Mouse (Mus musculus): ENCODE data around the gene Tbcb. TPM values are rescaled to one million over a fixed set of nuclear protein-coding genes. Genes with fewer than 3 reads are reported as not detected.
"Not testable (repeated sequence)": the region's sequence is repeated elsewhere in the genome, so short reads cannot be mapped to it uniquely, and the experiment has no call there.

The Tbcb gene
- total RNA-seq (2021) (100 to 1,000 TPM in 1 of 2 experiments, 10 to 100 TPM in 1; 74.9 to 116 TPM), polyA plus RNA-seq (2012; rRNA removed) (40.3 and 41.9 TPM in 2 replicates)
- long read RNA-seq, transcript Tbcb-201 (6 exons, 1,416 nt): major isoform, 50 of 52 reads
- long read RNA-seq, partial matches to known transcripts: 2 of 52 reads
- long read RNA-seq, other reads (novel, unspliced or antisense): 0 of 52 reads

GRCm38 (mm10) chr7:30231669-30232454, at the start of gene Tbcb, which contains the start of gene Polr2i:
Gene Tbcb (minus strand): TSS chr7:30232272.
Gene Polr2i (plus strand): TSS chr7:30231948.
- peak; percentile 98 for DNase-seq

DNA sequence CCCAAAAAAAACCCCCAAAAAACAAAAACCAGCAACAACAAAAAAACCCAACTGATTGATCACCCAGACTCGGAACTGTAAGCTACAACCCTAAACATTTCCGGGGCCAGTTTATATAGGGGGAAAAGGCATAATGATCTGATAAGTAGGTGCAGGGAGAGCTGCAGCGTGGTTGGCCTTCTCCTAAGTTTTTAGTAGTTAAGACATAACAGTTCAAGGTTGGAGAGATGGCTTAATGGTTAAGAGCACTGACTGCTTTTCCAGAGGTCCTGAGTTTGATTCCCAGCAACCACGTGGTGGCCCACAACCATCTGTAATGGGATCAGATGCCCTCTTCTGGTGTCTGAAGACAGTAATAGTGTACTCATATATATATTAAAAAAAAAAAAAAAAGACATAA, 49.5 kb upstream of the Tbcb start:
- DNase-seq: no peak

- peak; percentile 91 for DNase-seq
Measured at GRCm38 (mm10) chr7:30280670-30281138, 48.6 kb upstream of the Tbcb start.

DNA sequence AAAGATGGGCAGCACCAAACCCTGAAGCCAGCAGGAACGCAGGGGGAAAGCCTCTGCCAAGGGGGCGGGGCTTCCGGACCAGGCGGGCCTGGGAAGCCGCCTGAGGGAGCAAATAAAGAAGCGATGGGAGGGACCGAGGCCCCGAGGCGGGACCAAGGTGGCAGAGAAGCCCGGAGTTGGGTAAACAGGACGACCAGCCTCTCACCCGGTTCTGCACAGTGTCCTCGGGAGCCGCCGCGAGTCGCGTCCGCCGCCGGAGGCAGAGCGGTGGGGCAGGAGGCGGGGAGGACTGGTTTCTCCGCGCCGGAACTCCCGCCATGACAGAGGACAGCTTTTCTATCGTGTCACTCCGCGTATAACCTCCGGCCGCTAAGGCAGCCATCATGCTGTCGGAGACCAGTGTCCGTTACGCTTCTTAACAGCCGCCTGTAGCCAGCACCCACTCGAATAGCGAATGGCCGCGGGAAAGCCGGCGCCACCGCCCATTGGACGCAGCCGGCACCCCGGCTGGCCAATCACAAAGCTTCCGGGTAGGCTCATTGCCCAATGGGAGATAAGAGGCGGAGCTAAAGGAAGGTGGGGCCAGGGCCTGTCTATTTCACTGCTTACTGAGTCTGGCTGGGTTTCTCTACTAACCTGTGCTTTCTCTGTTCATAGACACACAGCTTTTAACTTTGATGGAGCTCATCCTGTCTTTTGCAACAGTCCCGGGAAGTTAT, 48.0 kb upstream of the Tbcb start, which contains the start of the genes Thap8 and Wdr62:
Thap8 (plus strand) TSS at position 144 of the 719 bp plus-strand sequence.
Wdr62 (minus strand) TSS at position 469 of the 719 bp plus-strand sequence.
- peak; percentile 95 for DNase-seq

DNA sequence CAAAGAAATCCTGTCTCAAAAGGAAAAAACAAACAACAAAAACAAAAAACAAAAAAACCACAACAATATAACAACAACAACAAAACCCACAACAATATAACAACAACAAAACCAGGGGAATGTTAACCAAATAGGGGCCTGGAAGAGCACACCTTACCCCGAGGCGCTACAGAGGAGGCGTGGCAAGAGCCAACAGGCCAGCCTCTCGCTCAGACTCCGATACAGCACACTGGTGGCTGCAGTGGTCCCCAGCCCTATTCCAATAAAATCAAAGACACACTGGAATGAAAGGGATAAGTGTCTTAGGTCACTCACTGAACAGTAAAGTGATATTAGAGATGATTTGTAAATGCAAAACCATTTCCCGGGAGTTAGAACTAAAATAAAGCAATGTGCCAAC, 47.5 kb upstream of the Tbcb start:
- no peak for DNase-seq

DNA sequence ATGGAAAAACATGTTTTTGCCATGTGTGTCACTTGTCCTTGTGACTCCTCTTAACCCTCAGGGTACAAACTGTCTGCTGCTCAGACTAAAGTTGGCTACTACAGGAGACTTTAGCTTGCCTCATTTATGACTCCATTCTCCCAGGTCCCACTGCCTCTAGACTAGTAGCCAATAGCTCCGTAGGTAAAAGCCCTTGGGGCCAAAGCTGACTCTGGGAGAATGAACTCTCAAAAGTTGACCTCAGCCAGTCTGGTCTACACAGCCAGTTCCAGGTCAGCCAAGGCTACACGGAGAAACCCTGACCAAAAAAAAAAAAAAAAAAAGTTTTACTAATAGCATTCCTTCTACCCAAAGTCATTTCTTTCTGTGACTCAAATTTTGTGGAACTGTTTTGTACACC, 46.8 kb upstream of the Tbcb start:
- peak; percentile 25 for DNase-seq

DNA sequence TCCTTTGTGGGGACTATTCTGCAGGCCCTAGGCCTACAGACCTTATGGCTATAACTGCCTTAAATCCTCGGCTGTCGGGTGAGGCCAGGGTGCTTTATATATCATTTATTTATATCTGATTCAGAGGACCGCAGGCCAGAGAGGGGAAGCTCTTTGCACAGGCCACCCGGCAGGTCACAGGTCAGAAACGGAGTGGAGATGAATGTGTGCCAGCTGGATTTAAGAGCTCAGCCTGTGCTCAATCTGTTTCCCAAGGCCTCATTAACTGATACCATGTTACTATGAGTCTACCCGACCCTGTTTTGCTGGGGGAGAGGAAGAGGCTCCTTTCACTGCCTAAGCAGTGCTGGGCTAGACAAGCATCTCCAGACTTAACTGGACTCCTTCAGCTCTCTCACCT, 42.3 kb upstream of the Tbcb start:
- DNase-seq: no peak

GRCm38 (mm10) chr7:30269641-30270040, 37.6 kb upstream of the Tbcb start:
- no peak for DNase-seq

GRCm38 (mm10) chr7:30266780-30267179, 34.7 kb upstream of the Tbcb start:
- DNase-seq: no peak

DNA sequence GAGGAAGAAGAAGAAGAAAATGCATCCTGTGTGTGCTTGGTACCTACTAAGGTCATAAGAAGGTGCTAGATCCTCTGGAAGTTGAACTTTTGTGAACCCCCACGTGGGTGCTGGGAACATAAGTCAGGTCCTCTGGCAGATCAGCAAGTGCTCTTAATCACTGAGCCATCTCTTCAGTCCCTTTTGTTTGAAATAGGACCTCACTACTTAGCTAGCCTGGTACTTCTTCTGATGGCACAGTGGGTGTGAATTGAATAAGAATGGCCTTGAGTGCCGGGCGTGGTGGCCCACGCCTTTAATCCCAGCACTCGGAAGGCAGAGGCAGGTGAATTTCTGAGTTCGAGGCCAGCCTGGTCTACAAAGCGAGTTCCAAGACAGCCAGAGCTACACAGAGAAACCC, 33.9 kb upstream of the Tbcb start:
- no peak for DNase-seq

DNA sequence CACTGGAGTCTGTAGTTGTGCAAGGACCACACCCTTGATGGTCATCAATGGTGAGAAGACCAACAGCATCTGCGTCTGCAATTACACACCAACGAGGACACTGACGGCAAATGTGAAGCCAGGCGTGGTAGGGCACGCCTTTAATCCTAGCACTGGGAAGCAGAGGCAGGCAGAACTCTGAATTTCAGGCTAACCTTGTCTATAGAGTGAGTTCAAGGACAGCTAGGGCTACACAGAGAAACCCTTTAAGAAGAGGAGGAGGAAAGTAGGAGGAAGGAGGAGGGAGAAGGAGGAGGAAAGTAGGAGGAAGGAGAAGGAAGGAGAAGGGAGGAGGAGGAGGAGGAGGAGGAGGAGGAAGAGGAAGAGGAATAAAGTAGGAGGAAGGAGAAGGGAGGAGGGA, 33.5 kb upstream of the Tbcb start:
- DNase-seq: no peak

DNA sequence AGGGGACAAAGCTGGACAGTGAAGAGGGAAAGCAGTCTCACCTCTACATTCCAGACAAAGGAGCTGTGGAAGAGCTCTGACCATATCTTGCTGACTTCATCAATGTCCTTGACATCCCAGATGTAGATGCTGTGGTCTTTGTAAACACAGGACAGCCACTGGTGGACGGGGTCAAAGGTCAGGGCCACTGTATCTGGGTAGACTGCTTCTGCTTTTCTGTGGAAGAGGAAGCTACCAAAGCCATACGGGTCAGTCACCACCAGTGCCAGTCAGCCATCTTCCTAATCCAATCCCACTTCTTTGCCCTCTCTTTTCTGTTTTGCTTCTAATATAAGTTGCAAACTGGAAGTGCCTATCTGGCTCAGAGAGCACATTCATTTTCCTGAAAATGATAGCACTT, 33.0 kb upstream of the Tbcb start:
- DNase-seq: peak; percentile 15

DNA sequence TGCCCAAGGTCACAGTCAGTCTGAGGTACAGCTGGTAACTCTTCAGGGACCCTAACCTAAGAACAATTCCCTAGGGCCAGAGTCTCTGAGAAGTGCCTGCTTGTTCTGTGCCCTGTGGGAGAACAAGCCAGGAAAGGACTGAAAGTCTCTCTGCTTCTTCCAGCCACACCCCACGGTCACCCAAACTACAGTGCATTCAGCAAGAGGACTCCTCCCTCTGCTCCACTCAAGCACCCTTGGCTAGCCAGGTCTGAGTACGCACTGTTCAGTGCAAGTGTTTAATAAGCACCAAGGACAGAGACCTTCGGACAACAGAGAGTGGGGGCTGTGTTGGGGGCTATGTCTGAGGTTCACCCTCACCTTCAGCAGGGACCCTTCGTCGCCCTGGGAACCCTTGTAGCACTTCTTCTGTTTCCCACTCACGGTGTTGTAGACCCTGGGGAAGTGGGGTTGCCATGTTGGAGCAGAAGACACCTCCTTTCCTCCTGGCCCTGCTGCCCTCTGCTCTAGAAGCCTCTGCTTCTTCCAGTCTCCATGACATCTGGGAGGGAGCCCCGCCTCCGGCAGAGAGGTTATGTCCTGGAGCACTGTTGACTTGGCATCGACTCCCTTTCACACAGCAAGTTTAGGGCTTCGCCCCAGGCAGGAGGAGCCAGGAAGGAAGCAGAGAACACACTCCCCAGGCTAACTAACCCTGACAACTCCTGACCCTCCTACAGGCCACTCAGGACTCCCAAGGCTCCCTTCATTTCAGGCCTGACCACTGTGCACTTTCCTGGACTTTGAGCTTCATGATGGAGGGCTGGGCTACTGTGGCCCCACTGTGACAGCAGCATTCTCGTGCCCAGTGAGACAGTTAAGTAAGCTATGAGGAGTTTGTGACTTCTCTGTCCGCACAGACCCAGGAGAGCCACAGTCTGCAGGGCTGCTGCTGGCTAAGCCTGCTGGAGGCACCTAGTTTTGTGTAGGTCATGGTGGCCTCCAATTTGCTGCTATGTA, 20.2 kb upstream of the Tbcb start:
- DNase-seq: peak; percentile 51

DNA sequence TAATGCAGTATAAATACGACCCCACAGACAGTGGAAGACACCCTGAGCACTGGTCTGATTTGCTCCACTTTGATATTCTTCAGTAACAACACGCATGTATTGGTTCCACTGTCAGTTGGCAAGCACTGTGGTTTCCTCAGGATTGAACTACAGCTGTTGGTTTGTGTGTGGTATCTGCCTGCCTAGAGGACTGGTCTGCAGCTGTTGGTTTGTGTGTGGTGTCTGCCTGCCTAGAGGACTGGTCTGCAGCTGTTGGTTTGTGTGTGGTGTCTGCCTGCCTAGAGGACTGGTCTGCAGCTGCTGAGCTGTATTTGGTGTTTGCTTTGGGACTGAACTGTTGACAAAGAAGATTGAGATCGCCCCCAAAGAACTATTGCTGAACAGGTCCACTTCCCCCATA, 5.3 kb upstream of the Tbcb start:
- DNase-seq: not testable (repeated sequence)

DNA sequence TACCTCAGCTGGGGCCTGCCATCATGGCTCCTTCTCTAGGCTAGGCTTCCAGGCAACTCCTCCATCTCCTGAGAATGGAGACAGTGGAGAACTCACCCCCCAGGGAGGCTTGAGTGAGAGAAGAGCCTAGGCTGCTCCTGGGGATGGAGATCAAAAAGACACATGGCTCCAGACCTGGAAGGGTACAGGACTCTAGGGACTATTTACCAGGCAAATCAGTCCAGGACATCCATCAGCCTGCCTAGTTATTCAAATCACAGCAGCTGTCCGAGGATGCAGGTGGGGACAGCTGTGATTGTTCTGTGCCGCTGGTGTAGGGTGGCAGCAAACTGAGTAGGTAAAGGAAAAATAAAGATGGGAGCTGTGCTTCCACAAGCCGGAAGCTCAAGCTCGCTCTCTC, 3.6 kb upstream of the Tbcb start, which contains the start of gene Ovol3:
Ovol3 (minus strand) TSS at position 101 of the 400 bp plus-strand sequence.
- DNase-seq: no peak

- no peak for DNase-seq
Measured at GRCm38 (mm10) chr7:30235091-30235490, 3.0 kb upstream of the Tbcb start.

DNA sequence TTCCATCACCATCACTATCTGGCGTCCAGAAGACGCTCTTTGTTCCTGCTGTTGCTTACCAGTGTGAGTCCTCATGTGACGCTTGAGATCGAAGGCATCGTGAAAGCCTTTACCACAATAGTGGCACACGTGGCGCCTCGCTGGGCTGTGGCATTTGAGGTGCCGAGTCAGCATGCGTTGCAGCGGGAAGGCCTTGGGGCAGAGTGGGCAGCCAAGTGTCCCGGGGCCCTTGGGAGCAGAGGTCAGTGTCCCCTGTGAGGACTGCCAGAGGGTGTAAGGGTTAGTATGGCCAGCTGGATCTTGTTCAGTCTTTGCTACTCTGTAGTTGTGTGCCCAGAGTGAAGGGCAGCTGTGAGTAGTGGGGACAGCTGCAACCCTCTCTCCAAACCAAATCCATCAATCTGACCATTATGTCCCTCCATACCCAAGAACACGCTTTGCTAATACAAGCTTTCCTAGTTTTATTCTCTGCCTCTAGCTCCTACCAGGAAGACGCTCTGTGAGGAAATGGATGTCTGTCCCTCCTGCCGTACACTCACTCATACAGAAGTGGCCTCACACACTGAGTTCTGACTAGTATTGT, 2.3 kb upstream of the Tbcb start:
- DNase-seq: peak; percentile 36

GRCm38 (mm10) chr7:30233387-30233786, 1.3 kb upstream of the Tbcb start:
- DNase-seq: no peak

- DNase-seq: peak; percentile 52
Measured at GRCm38 (mm10) chr7:30232631-30233148, 618 bp upstream of the Tbcb start.

- no peak for DNase-seq
Measured at GRCm38 (mm10) chr7:30231328-30231668, 774 bp downstream of the Tbcb start.

GRCm38 (mm10) chr7:30224206-30224605, 7.9 kb downstream of the Tbcb start:
- DNase-seq: no peak

All from adrenal gland, adult 2 months (tissue).